Mouse (Mus musculus) lung, adult 2 months (tissue): ENCODE measurements around the gene Dhrs1.

Experiments used
- CTCF ChIP-seq: fragments of 200-500 bp; IDR thresholded peaks from 2 replicates; pipeline ENCODE4 v1.5.1; 2011; ENCODE audit warnings: mild to moderate bottlenecking, low read length, control low read depth; ENCODE audit not compliant: insufficient read depth
- POLR2A ChIP-seq: fragments of 200-500 bp; IDR thresholded peaks from 2 replicates; pipeline ENCODE4 v1.6.1; 2011; ENCODE audit warnings: low read depth, mild to moderate bottlenecking, control low read depth, low read length, borderline replicate concordance; ENCODE audit errors: extremely low read depth

DNA sequence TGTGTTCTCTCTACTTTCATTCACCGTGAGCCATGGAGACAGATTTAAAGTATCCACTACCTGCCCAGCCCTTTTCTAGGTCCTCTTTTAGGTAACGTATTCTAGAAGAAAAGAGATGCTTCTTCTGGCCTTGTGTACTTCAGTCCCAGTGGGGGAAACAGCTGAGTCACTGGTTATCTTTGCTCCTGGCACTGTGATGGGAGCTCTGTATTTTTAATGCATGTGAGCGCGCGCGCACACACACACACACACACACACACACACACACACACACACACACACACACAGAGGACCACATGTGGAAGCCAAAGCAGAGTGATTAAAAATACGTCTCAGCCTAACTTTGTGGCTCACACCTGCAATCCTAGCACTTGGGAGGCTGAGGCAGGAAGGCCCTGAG lies 22.1 kb downstream of the Dhrs1 start:
- TF ChIP-seq POLR2A (no peak), CTCF (no peak)
